Mouse (Mus musculus): ENCODE data around the gene Gucy2d.

The Gucy2d gene

DNA sequence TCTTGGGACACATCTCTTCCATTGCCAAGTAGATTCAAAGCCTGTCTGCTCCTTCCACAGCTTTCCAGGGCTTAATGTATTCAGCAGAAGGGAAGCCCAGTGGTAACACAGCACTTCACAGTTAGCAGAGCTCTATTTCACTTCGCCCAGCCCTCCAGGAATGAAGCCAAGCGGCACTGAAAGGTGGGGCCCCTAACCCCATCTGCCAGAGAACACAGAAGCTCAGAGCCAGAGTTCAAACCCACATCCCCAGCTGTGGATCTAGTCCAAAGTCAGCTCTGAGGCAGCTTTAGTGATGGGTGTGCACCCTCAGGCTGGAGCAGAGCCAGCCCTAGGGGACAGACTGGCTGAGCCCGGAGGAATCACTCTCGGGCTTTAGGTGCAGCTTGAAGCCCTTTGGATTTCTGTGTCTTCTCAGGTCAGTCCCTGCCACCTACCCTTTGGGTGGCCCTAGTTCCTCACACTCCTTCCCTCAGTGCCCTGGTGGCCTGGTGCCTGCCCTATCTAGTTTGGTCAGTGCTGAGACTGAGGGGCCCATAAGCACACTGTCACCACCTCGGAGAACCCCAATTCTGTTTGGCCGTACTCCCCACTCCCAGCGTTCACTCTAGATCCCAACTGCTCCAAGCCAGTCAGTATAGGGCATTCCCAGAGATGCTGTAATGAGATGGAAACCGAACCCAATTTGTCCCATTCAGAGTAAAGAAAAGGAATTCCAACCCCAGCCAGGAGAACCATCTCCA lies 83.0 kb downstream of the Gucy2d start:
- no peak for DNase-seq

- peak in 1 of 2 experiments; percentile 39 for DNase-seq
These were observed 83.7 kb downstream of the Gucy2d start for GRCm38 (mm10) chr7:98523813-98524361.

DNA sequence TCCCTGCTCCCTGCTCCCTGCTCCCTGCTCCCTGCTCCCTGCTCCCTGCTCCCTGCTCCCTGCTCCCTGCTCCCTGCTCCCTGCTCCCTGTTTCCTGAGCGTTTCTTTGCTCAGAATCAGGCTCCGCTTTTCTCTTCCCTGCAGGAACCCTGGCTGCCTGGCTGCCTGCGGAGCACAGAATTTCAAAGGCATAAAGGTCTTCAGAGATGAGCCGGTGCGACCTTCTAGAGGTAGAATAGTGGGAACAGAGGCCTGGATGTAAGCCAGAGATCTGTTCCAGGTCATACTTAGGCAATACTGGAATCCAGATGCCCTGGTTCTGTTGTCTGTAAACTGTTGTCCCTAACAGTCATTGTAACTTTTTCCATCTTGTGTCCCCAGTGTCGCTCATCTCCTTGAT lies 84.2 kb downstream of the Gucy2d start:
- DNase-seq, result no peak

GRCm38 (mm10) chr7:98524869-98525699 lies 84.9 kb downstream of the Gucy2d start:
- no peak for DNase-seq

Measured in cerebellum, postnatal 25 days (tissue).